Mouse (Mus musculus): ENCODE results near the gene Tmem86a. TPM values are rescaled to one million over a fixed set of nuclear protein-coding genes. Genes with fewer than 3 reads are reported as not detected.

Gene Tmem86a
- total and polyA plus RNA-seq, 3 experiments, result 20.0 to 45.5 (median 25.0) TPM

DNA sequence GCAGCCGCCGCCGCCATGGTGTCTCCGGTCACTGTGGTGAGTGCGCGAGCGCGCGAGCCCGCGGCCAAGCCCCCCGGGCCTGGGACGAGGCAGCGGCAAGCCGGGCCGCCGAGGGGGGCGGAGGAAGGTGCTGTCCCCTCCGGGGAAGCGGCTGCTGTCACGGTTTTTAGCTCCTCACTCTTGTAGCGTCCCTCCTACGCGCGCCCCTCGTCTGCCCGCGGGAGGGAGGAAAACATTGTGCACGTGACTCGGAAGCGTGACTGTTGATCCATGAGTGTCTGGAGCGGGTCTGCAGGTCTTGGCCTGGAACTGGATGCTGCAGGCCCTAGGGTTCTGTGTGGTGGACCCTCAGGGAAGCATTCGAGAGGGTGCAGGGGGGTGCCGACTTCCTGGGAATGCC lies 365 bp downstream of the Tmem86a start:
- TF ChIP-seq CTCF (IDR thresholded peaks at IDR 0.05), result no peak
- TF ChIP-seq EP300 (IDR thresholded peaks at IDR 0.05; ENCODE audit: insufficient read depth, low read depth, low read length), result no peak
- no peak for TF ChIP-seq POLR2A (IDR thresholded peaks at IDR 0.05; ENCODE audit: insufficient read depth, low read depth, low read length)
- H3K36me3 ChIP-seq (ENCODE audit: control insufficient read depth, insufficient read depth, low read length), result no peaks in the 10 kb centered on the region; the same call in 1 of the 2 replicates
- peak overlapping the region; percentile 98 for H3K4me3 ChIP-seq
- peaks cover 14% of the 10 kb centered on the region for H3K4me1 ChIP-seq (ENCODE audit: control insufficient read depth, insufficient read depth, low read length)
- intact Hi-C loops (cut with DNase I), result loop anchor here (2.0 kb wide), 1 partner anchor 30 kb away; no protein-coding TSS in a partner anchor
- H3K27me3 ChIP-seq (ENCODE audit: control insufficient read depth, insufficient read depth, low read length), result no peaks in the 10 kb centered on the region
- no peak for DNase-seq
- H3K79me2 ChIP-seq (replicated peaks; ENCODE audit: control insufficient read depth, insufficient read depth, low read length), result no peaks in the 10 kb centered on the region
- peak overlapping the region; percentile 89 for H3K9ac ChIP-seq (ENCODE audit: low read depth, low read length)
- WGBS, result 0% methylated on average over 34 of the region's 34 CpGs
- H3K27ac ChIP-seq, result peak overlapping the region; percentile 99

DNA sequence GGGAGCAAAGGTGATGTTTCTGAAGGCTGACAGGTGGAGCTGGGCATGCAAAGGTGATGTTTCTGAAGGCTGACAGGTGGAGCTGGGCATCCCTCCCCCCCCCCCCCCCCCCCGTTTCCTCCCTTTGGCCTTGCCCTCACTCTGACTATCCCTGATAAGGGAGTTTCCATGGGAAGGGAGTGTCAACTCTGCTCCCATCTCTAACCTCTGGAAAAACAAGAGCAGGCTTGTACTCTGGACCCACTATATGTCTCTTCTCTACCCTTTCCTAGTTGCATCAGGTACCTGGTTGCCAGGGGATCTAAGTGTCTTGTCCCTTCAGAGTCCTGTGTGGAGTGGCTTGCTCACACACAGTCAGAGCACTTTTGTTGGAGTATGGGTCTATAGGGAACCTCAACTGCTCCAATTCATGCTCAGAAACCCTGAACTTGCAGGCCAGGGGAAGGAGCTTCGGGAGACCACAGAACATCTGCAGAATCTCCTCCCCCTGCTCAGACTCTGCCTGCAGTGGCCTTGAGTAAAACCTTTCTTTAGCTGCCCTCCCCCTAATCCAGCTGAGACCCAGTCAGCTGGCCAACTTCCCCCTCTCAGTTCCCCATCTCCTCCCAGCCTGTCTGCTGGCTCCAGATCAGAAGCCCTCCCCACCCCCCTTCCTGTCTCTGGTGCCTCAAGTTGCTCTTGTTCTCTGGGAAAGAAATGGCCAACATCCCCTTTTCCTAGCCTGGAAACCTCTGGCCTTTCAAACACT lies 1.2 kb downstream of the Tmem86a start:
- peak; percentile 59 to 78 for DNase-seq
- 5% methylated on average over 2 of the region's 2 CpGs for WGBS
- peak overlapping the region; percentile 99 for H3K27ac ChIP-seq
- H3K36me3 ChIP-seq (ENCODE audit: control insufficient read depth, insufficient read depth, low read length), result no peaks in the 10 kb centered on the region; the same call in 1 of the 2 replicates
- TF ChIP-seq POLR2A (IDR thresholded peaks at IDR 0.05; ENCODE audit: insufficient read depth, low read depth, low read length) (no peak), EP300 (IDR thresholded peaks at IDR 0.05; ENCODE audit: insufficient read depth, low read depth, low read length) (0 out of 2 replicates have a peak, but pooled peaks have one; percentile 24), CTCF (IDR thresholded peaks at IDR 0.05) (no peak)
- H3K4me3 ChIP-seq, result peak overlapping the region; percentile 22
- peak overlapping the region; percentile 89; the same call in 1 of the 2 replicates for H3K9ac ChIP-seq (ENCODE audit: low read depth, low read length)
- no peaks in the 10 kb centered on the region for H3K27me3 ChIP-seq (ENCODE audit: control insufficient read depth, insufficient read depth, low read length)
- intact Hi-C loops (cut with DNase I), result loop anchor here (2.0 kb wide), 2 partner anchors 29 kb away; no protein-coding TSS in a partner anchor
- no peaks in the 10 kb centered on the region for H3K79me2 ChIP-seq (replicated peaks; ENCODE audit: control insufficient read depth, insufficient read depth, low read length)
- peaks cover 14% of the 10 kb centered on the region for H3K4me1 ChIP-seq (ENCODE audit: control insufficient read depth, insufficient read depth, low read length)

DNA sequence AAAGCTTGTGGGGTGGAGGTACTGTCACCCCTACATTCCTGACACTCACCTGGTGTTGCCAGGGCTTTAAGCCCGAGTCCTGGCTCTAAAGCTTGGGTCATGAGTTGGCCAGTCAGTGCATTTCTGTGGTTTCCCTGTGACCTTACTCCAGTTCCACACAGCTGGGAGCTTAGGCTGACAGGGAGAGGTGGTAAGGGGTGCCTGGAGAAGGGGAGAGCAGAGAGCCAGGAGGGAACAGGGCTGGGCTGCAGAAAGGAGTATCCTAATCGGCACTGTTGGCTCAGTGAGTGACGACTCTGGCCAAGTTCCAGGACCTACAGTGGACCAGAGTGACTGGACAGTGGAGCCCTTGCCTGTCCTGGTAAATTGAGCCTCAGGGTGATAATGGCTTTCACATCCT lies 1.9 kb downstream of the Tmem86a start:
- 4% methylated on average over 3 of the region's 3 CpGs for WGBS
- TF ChIP-seq CTCF (IDR thresholded peaks at IDR 0.05), result peak; percentile 12; the same call in 1 of the 2 replicates
- TF ChIP-seq POLR2A (IDR thresholded peaks at IDR 0.05; ENCODE audit: insufficient read depth, low read depth, low read length), result no peak
- 0 out of 2 replicates have a peak, but pooled peaks have one; percentile 37 for TF ChIP-seq EP300 (IDR thresholded peaks at IDR 0.05; ENCODE audit: insufficient read depth, low read depth, low read length)
- no peaks in the 10 kb centered on the region for H3K27me3 ChIP-seq (ENCODE audit: control insufficient read depth, insufficient read depth, low read length)
- H3K4me3 ChIP-seq, result no peak overlapping the region
- no peaks in the 10 kb centered on the region; the same call in 1 of the 2 replicates for H3K36me3 ChIP-seq (ENCODE audit: control insufficient read depth, insufficient read depth, low read length)
- peak; percentile 67 to 73 for DNase-seq
- no peaks in the 10 kb centered on the region for H3K79me2 ChIP-seq (replicated peaks; ENCODE audit: control insufficient read depth, insufficient read depth, low read length)
- peak overlapping the region; percentile 1; the same call in 1 of the 2 replicates for H3K9ac ChIP-seq (ENCODE audit: low read depth, low read length)
- intact Hi-C loops (cut with DNase I), result loop anchor here (2.0 kb wide), 1 partner anchor 29 kb away; no protein-coding TSS in a partner anchor
- peaks cover 14% of the 10 kb centered on the region for H3K4me1 ChIP-seq (ENCODE audit: control insufficient read depth, insufficient read depth, low read length)
- peak overlapping the region; percentile 99 for H3K27ac ChIP-seq

DNA sequence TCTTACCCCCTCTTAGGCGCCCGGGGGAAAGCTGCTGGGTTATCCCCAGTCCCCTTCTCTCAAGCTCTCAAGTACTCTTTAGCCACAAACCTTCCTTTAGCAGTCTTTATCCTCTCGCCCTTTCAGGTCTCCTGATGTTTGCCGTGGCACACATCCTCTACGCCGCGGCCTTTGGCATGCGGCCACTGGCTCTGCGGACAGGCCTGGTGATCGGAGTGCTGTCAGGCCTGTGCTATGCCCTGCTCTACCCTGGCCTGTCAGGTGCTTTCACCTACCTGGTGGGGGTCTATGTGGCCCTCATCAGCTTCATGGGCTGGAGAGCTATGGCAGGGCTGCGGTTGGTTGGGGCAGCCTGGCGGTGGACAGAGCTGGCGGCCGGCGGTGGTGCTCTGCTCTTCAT lies 2.9 kb downstream of the Tmem86a start:
- Histone ChIP-seq H3K4me1 (ENCODE audit: control insufficient read depth, insufficient read depth, low read length) (peaks cover 14% of the 10 kb centered on the region), H3K27ac (peak overlapping the region; percentile 99), H3K9ac (ENCODE audit: low read depth, low read length) (no peak overlapping the region), H3K79me2 (replicated peaks; ENCODE audit: control insufficient read depth, insufficient read depth, low read length) (no peaks in the 10 kb centered on the region), H3K27me3 (ENCODE audit: control insufficient read depth, insufficient read depth, low read length) (no peaks in the 10 kb centered on the region), H3K4me3 (no peak overlapping the region), H3K36me3 (ENCODE audit: control insufficient read depth, insufficient read depth, low read length) (no peaks in the 10 kb centered on the region; the same call in 1 of the 2 replicates)
- DNase-seq, result peak; percentile 56 to 58
- TF ChIP-seq CTCF (IDR thresholded peaks at IDR 0.05) (no peak), EP300 (IDR thresholded peaks at IDR 0.05; ENCODE audit: insufficient read depth, low read depth, low read length) (no peak), POLR2A (IDR thresholded peaks at IDR 0.05; ENCODE audit: insufficient read depth, low read depth, low read length) (no peak)
- intact Hi-C loops (cut with DNase I), result loop anchor here (2.0 kb wide), 1 partner anchor 30 kb away; no protein-coding TSS in a partner anchor
- 67% methylated on average over 15 of the region's 15 CpGs for WGBS

DNA sequence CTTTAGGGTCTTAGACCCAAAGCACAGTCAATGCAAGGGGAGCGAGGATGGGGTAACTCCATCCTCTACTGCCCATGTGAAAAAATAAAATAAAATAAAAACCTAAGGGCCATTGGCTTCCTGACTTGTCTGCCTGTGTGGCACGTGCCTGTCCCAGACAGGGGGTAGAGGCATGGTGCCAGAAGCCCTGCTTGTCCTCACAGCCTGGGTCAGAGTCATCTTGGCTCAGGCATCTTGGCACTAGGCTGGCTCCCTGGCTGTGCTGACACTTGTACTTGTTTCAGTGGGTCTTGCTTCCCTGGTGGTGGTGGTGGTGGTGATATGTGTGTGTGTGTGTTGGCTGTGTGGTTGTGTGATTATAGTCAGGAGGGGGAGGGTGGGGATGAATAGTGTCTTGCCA lies 4.3 kb downstream of the Tmem86a start:
- 66% methylated on average over 2 of the region's 2 CpGs for WGBS
- Histone ChIP-seq H3K4me3 (no peak overlapping the region), H3K9ac (ENCODE audit: low read depth, low read length) (no peak overlapping the region), H3K4me1 (ENCODE audit: control insufficient read depth, insufficient read depth, low read length) (peaks cover 14% of the 10 kb centered on the region), H3K36me3 (ENCODE audit: control insufficient read depth, insufficient read depth, low read length) (no peaks in the 10 kb centered on the region; the same call in 1 of the 2 replicates), H3K27me3 (ENCODE audit: control insufficient read depth, insufficient read depth, low read length) (no peaks in the 10 kb centered on the region), H3K79me2 (replicated peaks; ENCODE audit: control insufficient read depth, insufficient read depth, low read length) (no peaks in the 10 kb centered on the region), H3K27ac (peak overlapping the region; percentile 26)
- DNase-seq, result peak; percentile 60 to 77
- intact Hi-C loops (cut with DNase I), result no loop called here
- TF ChIP-seq EP300 (IDR thresholded peaks at IDR 0.05; ENCODE audit: insufficient read depth, low read depth, low read length) (peak; percentile 17; the same call in 1 of the 2 replicates), POLR2A (IDR thresholded peaks at IDR 0.05; ENCODE audit: insufficient read depth, low read depth, low read length) (no peak)

DNA sequence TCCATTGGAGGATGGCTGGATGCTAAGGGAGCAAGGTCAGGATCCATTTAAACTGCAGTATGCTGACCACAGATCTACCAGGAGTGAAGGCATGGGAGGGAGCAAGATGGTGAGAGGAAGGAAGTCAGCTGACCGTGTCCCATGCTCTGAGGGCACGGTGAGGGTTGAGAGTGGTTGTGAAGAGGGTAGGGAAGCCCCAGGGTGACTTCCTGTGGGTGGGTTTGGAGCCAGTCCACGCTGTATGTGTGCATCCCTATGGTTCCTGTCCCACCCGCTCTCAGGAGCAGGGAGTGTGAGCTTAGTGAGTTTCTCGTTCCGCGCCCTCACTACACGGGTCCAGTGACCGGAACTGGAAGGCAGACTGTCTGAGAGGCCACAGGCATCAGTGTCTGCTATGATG lies 5.3 kb downstream of the Tmem86a start:
- Histone ChIP-seq H3K79me2 (replicated peaks; ENCODE audit: control insufficient read depth, insufficient read depth, low read length) (no peaks in the 10 kb centered on the region), H3K27ac (no peak overlapping the region), H3K4me3 (no peak overlapping the region), H3K9ac (ENCODE audit: low read depth, low read length) (no peak overlapping the region), H3K36me3 (ENCODE audit: control insufficient read depth, insufficient read depth, low read length) (no peaks in the 10 kb centered on the region; the same call in 1 of the 2 replicates), H3K4me1 (ENCODE audit: control insufficient read depth, insufficient read depth, low read length) (peaks cover 14% of the 10 kb centered on the region), H3K27me3 (ENCODE audit: control insufficient read depth, insufficient read depth, low read length) (no peaks in the 10 kb centered on the region)
- intact Hi-C loops (cut with DNase I), result no loop called here
- no peak for TF ChIP-seq CTCF (IDR thresholded peaks at IDR 0.05)
- no peak for TF ChIP-seq POLR2A (IDR thresholded peaks at IDR 0.05; ENCODE audit: insufficient read depth, low read depth, low read length)
- no peak for TF ChIP-seq EP300 (IDR thresholded peaks at IDR 0.05; ENCODE audit: insufficient read depth, low read depth, low read length)
- 50% methylated on average over 9 of the region's 9 CpGs for WGBS
- DNase-seq, result peak in 1 of 2 experiments; percentile 52

All from heart, adult 2 months (tissue).